Mouse (Mus musculus) gastrocnemius, postnatal 25 days (tissue): ENCODE data around the gene Olfr372. TPM values are rescaled to one million over a fixed set of nuclear protein-coding genes. Genes with fewer than 3 reads are reported as not detected.
"Not testable (repeated sequence)": the region's sequence is repeated elsewhere in the genome, so short reads cannot be mapped to it uniquely, and the experiment has no call there.

ENCODE experiments used
- DNase-seq: peaks from one replicate; pipeline ENCODE4 v3.0.0; 2022
- long read RNA-seq, 2 experiments: library from polyadenylated mRNA; stranded (forward); transcript quantifications; one replicate each; pipeline ENCODE4 v2.0.0; 2021
- total RNA-seq, 2 experiments: library from RNA; stranded (reverse); gene quantifications; 1 replicate in 1 of 2; 2 replicates in 1 of 2; pipeline ENCODE4 v1.2.3; 2021

Olfr372 gene
- total RNA-seq = not detected
- long read RNA-seq, experiment 1 = 0 reads
- long read RNA-seq, experiment 2 = 0 reads

- DNase-seq = not testable (repeated sequence)
Observed at GRCm38 (mm10) chr8:72040918-72041317, at the start of gene Olfr372. Gene Olfr372 (plus strand): TSS chr8:72041218.

- no peak for DNase-seq
Observed at GRCm38 (mm10) chr8:71999434-71999833, 41.6 kb upstream of the Olfr372 start.

GRCm38 (mm10) chr8:72000223-72000622 lies 40.8 kb upstream of the Olfr372 start:
- DNase-seq = no peak

- no peak for DNase-seq
Observed at GRCm38 (mm10) chr8:72002942-72003341, 38.1 kb upstream of the Olfr372 start.

- no peak for DNase-seq
Observed at GRCm38 (mm10) chr8:72005912-72006311, 35.1 kb upstream of the Olfr372 start.

GRCm38 (mm10) chr8:72006763-72007162 lies 34.3 kb upstream of the Olfr372 start:
- no peak for DNase-seq

GRCm38 (mm10) chr8:72008134-72008641 lies 32.8 kb upstream of the Olfr372 start:
- peak; percentile 14 for DNase-seq

GRCm38 (mm10) chr8:72009473-72009872 lies 31.5 kb upstream of the Olfr372 start, which contains the start of gene Cyp4f18:
Gene Cyp4f18 (minus strand): TSS chr8:72009626.
- no peak for DNase-seq

- not testable (repeated sequence) for DNase-seq
Observed at GRCm38 (mm10) chr8:72013506-72014228, 27.4 kb upstream of the Olfr372 start.

- DNase-seq = not testable (repeated sequence)
Observed at GRCm38 (mm10) chr8:72017339-72017738, 23.7 kb upstream of the Olfr372 start.

- peak; percentile 35 for DNase-seq
Observed at GRCm38 (mm10) chr8:72018141-72018540, 22.9 kb upstream of the Olfr372 start.

GRCm38 (mm10) chr8:72019022-72019421 lies 22.0 kb upstream of the Olfr372 start:
- DNase-seq = not testable (repeated sequence)

- DNase-seq = no peak
Observed at GRCm38 (mm10) chr8:72019816-72020215, 21.2 kb upstream of the Olfr372 start.

- not testable (repeated sequence) for DNase-seq
Observed at GRCm38 (mm10) chr8:72024886-72025285, 16.1 kb upstream of the Olfr372 start.

GRCm38 (mm10) chr8:72032926-72033325 lies 8.1 kb upstream of the Olfr372 start:
- not testable (repeated sequence) for DNase-seq

- DNase-seq = no peak
Observed at GRCm38 (mm10) chr8:72042493-72042892, 1.5 kb downstream of the Olfr372 start.

GRCm38 (mm10) chr8:72054633-72055032 lies 13.6 kb downstream of the Olfr372 start:
- DNase-seq = not testable (repeated sequence)

- not testable (repeated sequence) for DNase-seq
Observed at GRCm38 (mm10) chr8:72057643-72058042, 16.6 kb downstream of the Olfr372 start.

GRCm38 (mm10) chr8:72066819-72067399 lies 25.9 kb downstream of the Olfr372 start:
- not testable (repeated sequence) for DNase-seq

- DNase-seq = not testable (repeated sequence)
Observed at GRCm38 (mm10) chr8:72082877-72083276, 41.9 kb downstream of the Olfr372 start, which contains the start of gene Olfr373. Gene Olfr373 (plus strand): TSS chr8:72083177.

GRCm38 (mm10) chr8:72084744-72085143 lies 43.7 kb downstream of the Olfr372 start:
- no peak for DNase-seq

GRCm38 (mm10) chr8:72087611-72088010 lies 46.6 kb downstream of the Olfr372 start:
- DNase-seq = not testable (repeated sequence)

- DNase-seq = not testable (repeated sequence)
Observed at GRCm38 (mm10) chr8:72096721-72097120, 55.7 kb downstream of the Olfr372 start.
